Mouse (Mus musculus) kidney, postnatal 25 days (tissue): ENCODE data around the gene Aga.
"Not testable (repeated sequence)": the region's sequence is repeated elsewhere in the genome, so short reads cannot be mapped to it uniquely, and the experiment has no call there.

ENCODE experiments used
- DNase-seq, 2 experiments: peaks; one replicate each; pipeline ENCODE4 v3.0.0; 2021; ENCODE audit warnings: mixed read lengths in 2 of 2

The Aga gene

DNA sequence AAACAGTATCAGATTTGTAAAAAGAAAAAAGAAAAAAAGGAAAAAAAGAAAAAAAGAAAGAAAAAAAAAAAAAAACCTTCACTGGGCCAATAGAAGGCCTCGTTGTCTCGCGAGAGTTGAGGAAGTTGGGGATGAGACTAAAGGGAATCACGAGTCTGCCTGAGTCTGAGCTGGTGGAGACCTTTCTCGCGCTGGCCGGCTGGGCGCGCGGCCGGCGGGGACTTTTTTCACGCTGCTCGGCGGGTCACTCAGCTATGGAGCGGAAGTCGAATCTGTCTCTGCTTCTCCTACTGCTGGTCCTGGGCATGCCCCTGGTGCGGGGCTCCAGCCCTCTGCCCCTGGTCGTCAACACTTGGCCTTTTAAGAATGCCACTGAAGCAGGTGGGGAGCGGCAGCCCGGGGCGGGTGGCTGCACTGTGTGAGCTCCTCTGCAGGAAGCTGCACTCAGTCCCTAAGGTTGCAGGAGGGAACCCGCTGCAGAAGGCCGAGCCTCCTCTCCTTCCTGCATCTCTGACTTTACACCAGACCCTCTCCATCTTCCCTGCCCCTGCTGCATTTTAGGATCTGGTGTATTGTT lies at the start of gene Aga:
Aga (plus strand) TSS at position 177 of the 577 bp plus-strand sequence.
- peak; percentile 94 to 95 for DNase-seq

GRCm38 (mm10) chr8:53489063-53489462 lies 22.5 kb upstream of the Aga start:
- no peak for DNase-seq

GRCm38 (mm10) chr8:53496216-53496615 lies 15.3 kb upstream of the Aga start:
- no peak for DNase-seq

GRCm38 (mm10) chr8:53496885-53497326 lies 14.6 kb upstream of the Aga start:
- DNase-seq: no peak

- not testable (repeated sequence) for DNase-seq
Measured at GRCm38 (mm10) chr8:53538049-53538448, 26.5 kb downstream of the Aga start.

DNA sequence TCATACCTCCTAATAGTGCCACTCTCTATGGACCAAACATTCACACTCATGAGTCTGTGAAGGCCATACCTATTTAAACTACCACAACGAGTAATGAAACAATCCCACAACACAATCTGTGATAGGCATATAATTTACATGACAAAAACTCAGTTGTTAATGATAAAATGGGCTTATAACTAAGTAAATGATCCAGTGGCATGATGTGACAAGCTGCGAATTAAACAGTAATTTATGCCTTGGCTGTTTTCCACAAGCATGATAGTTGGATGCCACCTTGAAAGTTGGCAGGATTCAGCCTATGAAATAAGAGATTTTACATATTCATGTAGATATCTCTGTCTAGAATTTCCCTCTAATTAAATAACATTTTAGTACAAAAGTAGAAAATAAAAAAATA lies 28.1 kb downstream of the Aga start:
- no peak for DNase-seq

DNA sequence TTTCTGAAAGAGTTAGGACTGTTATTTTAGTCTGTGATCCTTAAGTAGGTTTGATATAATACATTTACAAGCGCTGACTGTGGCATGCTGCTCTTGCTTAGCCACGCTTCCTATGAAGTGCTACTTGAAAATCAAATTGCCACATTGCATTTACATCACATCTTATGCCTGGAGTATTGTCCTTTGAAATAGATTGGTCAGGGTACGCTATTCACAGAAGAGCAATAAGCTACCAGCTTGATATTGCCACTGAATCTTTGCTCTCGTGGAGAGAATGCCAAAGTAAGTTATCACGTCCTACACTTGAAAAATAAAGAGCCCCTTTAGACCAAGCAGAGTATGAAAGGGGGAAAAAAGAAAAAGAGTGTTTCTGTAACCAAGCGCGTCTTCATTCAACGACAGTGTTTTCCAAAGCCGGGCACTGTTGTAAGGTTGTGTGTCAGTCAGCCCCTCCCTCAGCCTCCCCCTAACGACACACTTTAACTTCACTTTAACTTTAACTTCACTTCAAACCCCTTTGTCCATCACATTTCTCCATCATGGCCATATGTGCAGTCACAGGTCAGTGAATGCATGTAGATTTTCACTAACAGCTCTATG lies 51.0 kb downstream of the Aga start:
- DNase-seq: no peak

- DNase-seq: no peak
Measured at GRCm38 (mm10) chr8:53566223-53566622, 54.7 kb downstream of the Aga start.
